Mouse (Mus musculus): Measurements from ENCODE around the gene Rab26.

GRCm38 (mm10) chr17:24537536-24537935 is 3.5 kb upstream of the Rab26 start:
- TF ChIP-seq EP300 (optimal IDR thresholded peaks at IDR 0.05) (no peak), CTCF (IDR thresholded peaks at IDR 0.05; ENCODE audit: low read depth) (no peak)

Data from stomach, postnatal 0 days (tissue).